Mouse (Mus musculus) gastrocnemius, postnatal 10 days (tissue): ENCODE data around the gene Ddr2. TPM values are rescaled to one million over a fixed set of nuclear protein-coding genes. Genes with fewer than 3 reads are reported as not detected.
A peak's percentile ranks its signal among the peaks of the same experiment; 100 is the strongest.

Source experiments
- DNase-seq: peaks from one replicate; pipeline ENCODE4 v3.0.0; 2021; ENCODE audit warnings: mixed read lengths
- total RNA-seq, 2 experiments: library from RNA; stranded (reverse); gene quantifications; 2 replicates each; pipeline ENCODE4 v1.2.3; 2021

Gene Ddr2
- total RNA-seq, 2 experiments from 2014 or later = 43.9 to 49.8 TPM

DNA sequence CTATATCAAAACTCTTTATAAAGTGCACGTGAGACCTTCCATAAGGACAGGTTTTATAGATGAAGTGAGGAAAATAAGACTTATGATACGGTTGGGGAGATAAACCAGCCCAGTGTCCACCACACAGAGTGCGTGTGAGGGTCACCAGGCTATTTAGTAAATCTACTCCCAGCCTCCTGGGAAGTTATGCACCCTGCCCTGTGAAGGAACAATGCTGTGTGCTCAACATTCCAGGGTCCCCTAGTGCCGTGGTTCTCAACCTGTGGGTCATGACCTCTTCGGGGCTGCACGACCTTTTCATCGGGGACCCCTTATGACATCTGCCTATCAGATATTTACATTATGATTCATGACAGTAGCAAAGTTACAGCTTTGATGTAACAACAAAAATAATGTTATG lies 162.3 kb downstream of the Ddr2 start:
- DNase-seq = no peak

DNA sequence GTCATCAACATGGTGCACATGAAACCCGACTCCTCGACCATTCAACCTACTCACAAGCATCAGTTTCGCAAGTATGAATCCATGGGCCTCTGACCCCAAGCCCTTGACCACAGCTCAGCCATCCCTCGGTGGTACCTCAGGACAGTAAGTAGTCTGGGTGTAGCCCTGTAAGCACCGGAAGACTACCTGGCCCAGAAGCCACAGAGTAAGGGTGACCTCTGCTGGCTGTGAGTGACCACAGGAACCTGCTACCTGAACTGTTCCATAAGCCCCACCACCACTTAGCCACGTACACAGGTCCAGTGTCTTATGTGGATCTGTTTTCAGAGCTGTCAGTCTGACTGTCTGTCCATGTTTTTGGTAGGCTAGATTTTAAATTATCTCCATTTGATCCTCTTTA lies 162.9 kb downstream of the Ddr2 start:
- no peak for DNase-seq

DNA sequence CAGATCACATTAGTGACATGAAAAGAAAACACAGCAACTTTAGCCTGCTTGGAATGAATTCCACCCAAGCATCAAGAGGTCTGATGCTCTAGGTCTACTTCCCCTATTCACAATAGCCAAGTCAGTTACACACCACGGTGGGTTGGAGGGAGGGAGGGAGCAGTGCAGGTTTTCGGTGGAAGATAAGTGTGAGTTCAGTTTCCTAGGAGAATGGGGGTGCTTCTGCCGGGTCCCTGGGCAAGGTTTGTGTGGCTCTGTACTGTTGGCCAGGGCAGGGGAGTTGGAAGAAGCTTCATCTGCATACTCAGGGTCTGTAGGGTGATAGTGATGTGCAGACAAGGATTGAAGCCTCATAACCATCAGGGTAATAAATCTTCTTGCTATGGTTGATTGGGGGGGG lies 164.6 kb downstream of the Ddr2 start:
- no peak for DNase-seq

DNA sequence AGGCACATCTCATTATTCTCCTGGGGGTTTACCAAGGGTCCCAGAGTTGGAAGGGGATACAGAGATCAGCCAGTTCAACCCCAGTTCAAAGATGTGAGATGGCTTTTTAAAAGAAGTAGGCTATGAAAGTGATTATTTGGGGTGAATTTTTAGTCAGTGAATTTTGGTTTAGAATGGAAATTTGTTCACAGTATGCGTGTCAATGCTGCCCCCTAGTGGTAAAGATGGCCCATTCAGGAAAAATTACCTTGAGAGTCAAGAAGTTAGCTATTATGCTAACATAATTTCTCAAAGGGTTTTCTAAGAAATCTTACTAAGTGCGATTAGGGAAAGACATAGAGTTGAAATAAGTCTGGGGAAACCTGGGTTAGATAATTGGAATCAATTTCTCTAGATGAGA lies 171.2 kb downstream of the Ddr2 start:
- DNase-seq = peak; percentile 35

DNA sequence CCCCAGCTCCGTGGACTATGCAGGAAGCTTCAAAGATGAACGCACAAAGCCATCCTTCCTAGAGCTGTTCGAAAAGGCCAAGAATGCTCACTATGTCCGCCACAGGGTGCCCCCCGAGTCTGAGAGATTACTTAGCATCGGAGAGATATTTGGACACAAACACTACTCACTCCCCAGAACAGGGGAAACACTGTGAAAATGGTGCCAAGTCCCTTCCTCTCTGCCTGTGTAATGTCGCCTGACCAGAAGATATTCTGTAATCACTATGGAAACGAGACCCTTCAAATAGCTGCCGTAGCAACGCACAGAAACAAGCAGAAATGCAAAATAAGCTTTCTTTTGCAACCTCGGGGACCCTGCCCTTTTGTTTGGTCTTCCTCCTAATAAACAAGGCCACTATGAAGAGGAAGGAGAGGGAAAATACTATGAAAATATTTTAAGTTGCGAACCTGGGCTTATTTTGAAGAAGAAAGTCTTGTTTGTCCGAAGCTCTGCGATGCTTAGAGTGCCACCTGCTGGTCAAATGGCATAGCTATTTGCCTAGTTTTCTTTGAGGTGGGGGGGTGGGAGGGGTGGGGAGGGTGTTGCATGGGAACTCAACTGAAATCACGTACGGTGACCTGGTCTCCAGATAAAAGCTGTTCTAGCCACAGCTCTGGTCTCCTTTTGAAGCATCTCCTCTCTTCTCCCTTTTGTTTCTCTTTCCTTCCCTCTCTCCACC lies 176.4 kb downstream of the Ddr2 start:
- DNase-seq = peak; percentile 52

GRCm38 (mm10) chr1:169932122-169932746 lies 178.3 kb downstream of the Ddr2 start:
- DNase-seq = no peak

GRCm38 (mm10) chr1:169931698-169932097 lies 178.9 kb downstream of the Ddr2 start:
- DNase-seq = no peak

GRCm38 (mm10) chr1:169928454-169928971 lies 182.0 kb downstream of the Ddr2 start, which contains the start of gene Ccdc190:
Gene Ccdc190, plus strand, starts transcription at chr1:169928648.
- DNase-seq = peak; percentile 38

DNA sequence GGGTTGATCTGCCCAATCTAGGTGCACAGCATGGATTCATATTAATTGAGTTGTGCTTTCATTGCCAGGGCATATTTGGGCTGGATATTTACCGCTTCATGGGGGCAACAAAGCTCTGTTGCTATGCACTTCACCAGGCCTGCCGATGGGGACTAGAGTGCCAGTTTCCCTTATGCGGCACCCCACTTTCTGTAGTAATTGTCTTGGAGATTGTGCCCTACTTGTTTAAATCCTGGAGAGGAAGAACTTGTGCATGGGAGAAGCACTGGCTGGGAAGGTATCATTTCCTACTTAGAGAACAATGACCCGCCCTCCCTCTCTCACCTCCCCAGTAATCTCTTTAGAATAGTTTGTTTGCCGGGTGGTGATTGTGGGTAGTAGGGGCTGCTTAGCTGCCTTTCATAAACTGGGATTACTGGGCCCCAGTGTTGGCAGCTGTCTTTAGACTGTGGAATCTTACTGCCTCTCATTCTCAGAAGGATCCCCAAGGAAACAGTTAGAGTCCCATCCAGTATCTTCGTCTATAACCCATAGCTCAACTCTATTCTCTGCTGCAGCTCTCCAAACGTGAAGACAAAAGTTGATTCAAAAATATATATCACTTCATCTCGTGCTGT lies 182.7 kb downstream of the Ddr2 start:
- no peak for DNase-seq

DNA sequence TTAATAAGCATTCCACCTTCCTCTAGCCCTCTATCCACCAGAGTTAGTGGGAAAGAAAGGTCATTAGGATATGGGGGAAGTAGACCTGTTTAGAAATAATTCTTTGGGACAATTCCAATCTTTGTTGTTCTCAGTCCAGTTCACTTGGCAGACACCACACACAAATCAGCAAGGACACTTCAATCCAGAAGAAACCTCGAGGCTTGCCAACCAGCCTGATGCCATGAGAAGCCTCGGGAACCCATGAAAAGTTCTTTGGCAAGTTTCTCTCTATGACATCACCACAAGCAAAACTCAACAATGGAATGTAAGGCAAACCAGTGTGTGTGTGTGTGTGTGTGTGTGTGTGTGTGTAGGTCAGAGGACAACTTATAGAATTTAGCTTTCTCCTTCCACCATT lies 186.0 kb downstream of the Ddr2 start:
- DNase-seq = no peak

Other genes with a start within 250 kb of the Ddr2 start
- not detected for gene Ccdc190, start 182.1 kb downstream of the Ddr2 start, total RNA-seq
- 1 to 10 TPM; 3.3 to 3.8 TPM for gene Hsd17b7, start 141.5 kb downstream of the Ddr2 start, total RNA-seq
- gene Uap1, start 64.2 kb upstream of the Ddr2 start, total RNA-seq = 10 to 100 TPM; 32.5 to 34.6 TPM
- gene Uhmk1, start 104.6 kb upstream of the Ddr2 start, total RNA-seq = 10 to 100 TPM; 12.2 to 13.4 TPM
- not detected for gene Sh2d1b2, start 122.0 kb upstream of the Ddr2 start, total RNA-seq
- gene Sh2d1b1, start 166.6 kb upstream of the Ddr2 start, total RNA-seq = not detected
- gene Gm7694, start 195.6 kb upstream of the Ddr2 start, total RNA-seq = 1 to 10 TPM; 1.0 to 1.2 TPM
- gene Spata46, start 198.0 kb upstream of the Ddr2 start, total RNA-seq = not detected